23 mouse cellular contexts compared by ENCODE assay signal in genomic region chr8:23510076-23510475, GRCm38 (mm10).
A peak's percentile ranks its signal among the peaks of the same experiment; 100 is the strongest.
DNase-seq lines count a peak whose midpoint lies in the region; ATAC-seq lines count a peak whose summit lies in the region.
"Had no signal": no experiment of that assay in that cellular context is flagged by ENCODE, and none has a peak within 500 bp of the region (broad histone marks: within the 10 kb centered on the region; RNA-seq: fewer than 3 reads in every experiment).

No protein-coding gene starts in this region.

- no peaks in the 10 kb centered on the region for H3K36me3 ChIP-seq in neural tube, embryonic 15.5 days
- no peaks in the 10 kb centered on the region for H3K36me3 ChIP-seq in embryonic facial prominence, embryonic 10.5 days (replicated peaks)
- H3K36me3 ChIP-seq: hindbrain, embryonic 10.5 days; limb, embryonic 12.5 days; liver, embryonic 15.5 days; lung, embryonic 15.5 days; neural tube, embryonic 12.5 days had no signal

- no peak overlapping the region for H3K9ac ChIP-seq in neural tube, embryonic 15.5 days (replicated peaks)
- H3K9ac ChIP-seq: forebrain, embryonic 13.5 days; limb, embryonic 12.5 days; liver, embryonic 15.5 days; lung, embryonic 15.5 days; neural tube, embryonic 12.5 days had no signal

- H3K27me3 ChIP-seq in neural tube, embryonic 15.5 days (replicated peaks): no peaks in the 10 kb centered on the region
- H3K27me3 ChIP-seq in embryonic facial prominence, embryonic 10.5 days (replicated peaks; ENCODE audit: low read depth, poor library complexity, severe bottlenecking): no peaks in the 10 kb centered on the region
- H3K27me3 ChIP-seq: forebrain, embryonic 13.5 days; limb, embryonic 12.5 days; liver, embryonic 15.5 days; lung, embryonic 15.5 days; neural tube, embryonic 12.5 days; Patski had no signal

- no peaks in the 10 kb centered on the region for H3K9me3 ChIP-seq in neural tube, embryonic 15.5 days (replicated peaks)
- no peaks in the 10 kb centered on the region for H3K9me3 ChIP-seq in embryonic facial prominence, embryonic 10.5 days
- H3K9me3 ChIP-seq: forebrain, embryonic 13.5 days; hindbrain, embryonic 10.5 days; limb, embryonic 12.5 days; liver, embryonic 15.5 days; lung, embryonic 15.5 days; neural tube, embryonic 12.5 days had no signal

- DNase-seq in adrenal gland, adult 2 months: peak; percentile 67
- no peak for DNase-seq in adrenal gland, postnatal 4 days (ENCODE audit: low spot score in 2 of 2)
- peak; percentile 19 for DNase-seq in neural tube, embryonic 10.5 days (ENCODE audit: extremely low spot score, low spot score)
- DNase-seq in embryonic facial prominence, embryonic 10.5 days (ENCODE audit: low spot score): peak; percentile 29
- no peak for DNase-seq in lung, adult 18-20 months
- DNase-seq in heart, adult 9 months (ENCODE audit: low spot score in 2 of 2): no peak
- no peak for DNase-seq in B cell, adult 2 months
- DNase-seq: cerebellum, adult 2 months; cerebellum, postnatal 25 days; gastrocnemius, postnatal 36 days; kidney, adult 2 months; kidney, postnatal 14 days had no signal

- H3K4me1 ChIP-seq in neural tube, embryonic 15.5 days: no peaks in the 10 kb centered on the region
- H3K4me1 ChIP-seq in embryonic facial prominence, embryonic 10.5 days: peaks cover 12% of the 10 kb centered on the region
- H3K4me1 ChIP-seq: forebrain, embryonic 13.5 days; liver, embryonic 15.5 days; neural tube, embryonic 12.5 days had no signal

- no peak overlapping the region for H3K4me3 ChIP-seq in neural tube, embryonic 15.5 days (replicated peaks)
- no peak overlapping the region for H3K4me3 ChIP-seq in embryonic facial prominence, embryonic 10.5 days
- H3K4me3 ChIP-seq: forebrain, embryonic 13.5 days; hindbrain, embryonic 10.5 days; limb, embryonic 12.5 days; liver, embryonic 15.5 days; lung, embryonic 15.5 days; neural tube, embryonic 12.5 days had no signal

- 58% methylated on average over 5 of the region's 5 CpGs for WGBS in neural tube, embryonic 15.5 days
- 51% methylated on average over 5 of the region's 5 CpGs for WGBS in embryonic facial prominence, embryonic 10.5 days

- H3K4me2 ChIP-seq in neural tube, embryonic 15.5 days: no peak overlapping the region
- H3K4me2 ChIP-seq: forebrain, embryonic 13.5 days; limb, embryonic 12.5 days; liver, embryonic 15.5 days; lung, embryonic 15.5 days; midbrain, embryonic 11.5 days; neural tube, embryonic 12.5 days had no signal

- H3K27ac ChIP-seq in neural tube, embryonic 15.5 days (replicated peaks): no peak overlapping the region
- no peak overlapping the region for H3K27ac ChIP-seq in embryonic facial prominence, embryonic 10.5 days (replicated peaks)
- H3K27ac ChIP-seq: forebrain, embryonic 13.5 days; hindbrain, embryonic 10.5 days; limb, embryonic 12.5 days; liver, embryonic 15.5 days; lung, embryonic 15.5 days; neural tube, embryonic 12.5 days had no signal

- ATAC-seq in neural tube, embryonic 15.5 days (ENCODE audit: low FRiP score): no peak
- ATAC-seq: forebrain, embryonic 13.5 days; hindbrain, embryonic 16.5 days; midbrain, embryonic 16.5 days; Patski had no signal

Comparison
In these comparisons a context has a peak if more than half of its experiments do, and no peak if none do; other contexts are left out.
1. DNase-seq: peak in adrenal gland, adult 2 months (single experiment), neural tube, embryonic 10.5 days (single experiment) and embryonic facial prominence, embryonic 10.5 days (single experiment); none in adrenal gland, postnatal 4 days (0 of 2), lung, adult 18-20 months (0 of 2), heart, adult 9 months (0 of 2) and B cell, adult 2 months (0 of 2).